Mouse (Mus musculus): Measurements from ENCODE around the gene Ropn1l.

The Ropn1l gene

DNA sequence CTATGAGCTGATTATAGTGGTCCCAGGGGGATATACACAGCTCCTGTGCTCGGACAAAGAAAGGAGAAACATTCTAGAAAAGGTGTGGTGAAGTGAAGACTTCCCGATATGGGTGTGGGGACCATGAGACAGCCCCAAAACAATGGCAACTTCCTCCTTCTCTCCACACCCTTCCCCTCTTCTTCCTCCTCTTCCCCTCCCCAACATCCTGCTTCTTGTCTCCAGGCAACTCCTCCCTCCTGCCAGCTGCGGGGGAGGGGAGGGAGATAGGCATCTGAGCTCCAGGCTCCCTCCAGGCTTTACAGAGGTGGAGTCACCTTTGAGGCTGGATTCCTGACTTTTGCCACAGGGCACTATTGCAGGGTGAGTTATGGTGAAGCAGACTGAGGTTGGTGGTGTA lies 40.6 kb downstream of the Ropn1l start:
- in situ Hi-C loops (cut with MboI, MseI), result no loop called here

DNA sequence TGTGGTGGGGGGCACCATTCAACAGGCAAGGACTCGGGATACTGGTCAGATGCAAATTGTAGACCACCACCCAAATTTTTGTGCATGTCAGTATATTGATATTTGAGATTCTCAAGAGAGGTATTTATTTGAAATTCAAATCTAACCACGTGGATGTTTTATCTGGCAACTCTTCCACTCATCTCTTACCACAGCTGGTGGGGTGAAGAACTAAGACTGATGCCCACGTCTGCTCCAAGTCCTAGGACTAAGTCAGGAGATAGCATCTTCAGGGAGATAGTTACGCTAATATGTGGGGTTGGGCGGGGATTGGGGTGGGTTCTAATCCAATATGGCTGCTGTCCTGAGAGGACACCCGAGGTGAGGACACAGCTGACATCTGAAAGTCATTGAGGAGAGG lies 41.1 kb downstream of the Ropn1l start:
- in situ Hi-C loops (cut with MboI, MseI), result no loop called here

DNA sequence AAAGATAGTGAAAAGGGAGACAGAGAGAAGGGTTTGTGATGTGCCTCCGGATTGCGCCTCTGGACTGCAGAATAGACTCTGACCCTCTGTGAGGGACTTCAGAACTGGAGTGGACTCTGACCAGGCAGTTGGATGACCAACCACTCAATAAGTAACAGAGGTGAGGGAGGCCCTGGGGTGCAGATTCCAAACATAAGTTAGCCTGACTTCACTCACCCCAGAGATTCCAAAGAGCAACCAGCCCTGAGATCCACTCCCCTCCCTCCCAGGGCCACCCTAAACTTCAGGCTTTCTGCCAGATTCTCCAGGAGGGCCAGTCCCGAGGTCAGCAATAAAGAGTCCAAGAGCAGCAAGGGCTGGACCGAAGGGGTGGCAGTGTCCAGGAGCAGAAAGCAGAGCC lies 46.0 kb downstream of the Ropn1l start:
- in situ Hi-C loops (cut with MboI, MseI), result no loop called here

DNA sequence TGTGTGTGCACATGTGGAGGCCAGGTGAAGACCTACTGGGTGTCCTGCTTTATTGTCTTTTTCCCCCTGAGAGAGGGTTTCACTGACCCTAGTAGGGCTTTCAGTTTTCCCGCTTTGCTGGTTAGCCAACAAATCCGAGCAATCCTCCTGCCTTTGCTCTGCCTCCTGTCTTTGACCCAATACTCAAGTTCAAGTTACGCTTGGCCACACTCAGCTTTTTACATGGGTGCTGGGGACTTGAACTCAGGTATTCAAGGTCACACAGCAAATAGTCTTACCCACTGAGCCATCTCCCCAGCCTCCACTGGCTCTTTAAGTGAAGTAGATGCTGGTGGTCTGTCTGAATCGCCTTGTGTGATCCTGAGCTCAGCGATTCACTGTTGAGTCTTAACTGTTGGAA lies 46.7 kb downstream of the Ropn1l start:
- in situ Hi-C loops (cut with MboI, MseI), result no loop called here

DNA sequence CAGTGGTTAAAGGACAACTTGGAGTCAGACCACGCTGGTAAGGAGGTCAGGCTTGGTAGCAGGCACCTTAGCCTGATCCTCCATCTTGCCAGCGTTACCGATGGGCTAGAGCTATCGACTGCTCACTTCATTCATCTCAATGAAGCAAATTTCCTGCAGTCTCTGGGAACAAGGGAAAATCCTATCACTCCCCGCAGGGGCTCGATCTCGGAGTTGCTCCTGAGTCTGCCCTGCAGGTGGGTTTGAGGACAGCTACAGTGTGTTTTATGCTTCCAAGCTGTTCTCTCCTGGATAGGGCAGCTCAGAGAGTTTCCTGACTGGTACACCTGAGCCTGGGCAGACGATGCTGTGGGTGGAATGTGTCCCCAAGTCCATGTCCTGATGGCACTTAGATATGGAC lies 49.2 kb downstream of the Ropn1l start:
- in situ Hi-C loops (cut with MboI, MseI), result no loop called here

DNA sequence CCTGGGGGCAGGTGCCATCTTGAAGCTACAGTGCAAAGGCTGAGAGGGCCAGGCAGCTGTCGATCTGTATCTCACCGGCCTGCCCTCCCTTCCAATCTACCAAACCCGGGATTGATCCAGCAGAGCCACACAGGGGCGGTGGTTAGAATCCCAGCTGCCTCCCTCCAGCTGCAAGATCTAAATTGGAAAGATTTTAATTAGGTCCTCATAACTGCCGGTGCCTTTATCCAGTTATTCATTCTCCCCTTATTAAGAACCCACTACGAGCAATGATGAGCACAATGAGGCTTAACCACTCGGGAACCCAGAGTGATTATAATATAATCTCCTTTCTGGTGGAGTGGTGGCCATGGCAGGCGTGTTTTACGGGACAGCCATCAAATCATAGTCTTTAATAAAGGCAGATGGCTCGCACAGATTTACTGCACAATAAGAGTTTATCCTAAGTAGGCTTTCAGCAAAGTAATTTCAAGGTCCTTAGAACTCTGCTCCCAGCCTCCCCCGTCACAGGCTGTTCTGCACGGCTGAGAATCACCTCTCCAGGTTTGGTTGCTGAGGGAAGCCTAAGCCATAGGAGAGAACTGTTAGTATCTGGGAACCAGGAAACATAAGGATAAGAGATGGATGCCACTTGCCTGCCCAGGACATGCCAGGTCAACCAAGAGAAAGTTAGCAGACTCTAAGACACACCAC lies 51.2 kb downstream of the Ropn1l start:
- in situ Hi-C loops (cut with MboI, MseI), result no loop called here

DNA sequence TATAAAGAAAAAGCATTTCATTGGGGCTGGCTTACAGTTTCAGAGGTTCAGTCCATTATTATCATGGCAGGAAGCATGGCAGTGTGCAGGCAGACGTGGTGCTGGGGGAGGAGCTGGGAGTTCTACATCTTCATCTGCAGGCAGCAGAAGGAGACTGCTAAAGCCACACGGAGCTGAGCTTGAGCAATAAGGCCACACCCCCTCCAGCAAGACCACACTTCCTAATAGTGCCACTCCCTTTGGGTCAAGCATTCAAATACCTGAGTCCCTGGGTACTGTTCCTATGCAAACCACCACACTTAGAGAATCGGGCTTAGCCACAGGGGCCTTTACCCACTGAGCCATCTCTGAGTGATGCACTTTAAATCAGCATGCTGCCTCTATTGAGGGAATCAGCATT lies 52.6 kb downstream of the Ropn1l start:
- in situ Hi-C loops (cut with MboI, MseI), result no loop called here

DNA sequence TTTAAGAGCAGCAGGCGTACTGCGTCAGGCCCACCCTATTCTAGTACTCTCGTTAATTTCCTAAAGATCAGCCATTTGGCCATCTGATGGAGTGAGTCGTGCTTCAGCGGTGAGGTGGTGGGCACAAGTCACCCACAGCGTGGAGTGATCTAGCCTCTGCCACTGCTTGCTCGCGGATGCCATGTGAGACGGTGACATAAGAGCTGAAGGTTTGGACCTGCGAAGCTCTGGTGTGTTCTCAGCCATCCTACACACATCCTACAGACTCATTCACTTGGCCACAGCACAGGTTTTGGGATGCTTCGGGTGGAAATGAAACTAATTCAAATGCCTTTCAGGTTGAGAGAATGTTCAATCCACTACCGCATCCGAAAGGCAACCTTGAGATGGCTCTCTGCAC lies 54.8 kb downstream of the Ropn1l start:
- in situ Hi-C loops (cut with MboI, MseI), result no loop called here

DNA sequence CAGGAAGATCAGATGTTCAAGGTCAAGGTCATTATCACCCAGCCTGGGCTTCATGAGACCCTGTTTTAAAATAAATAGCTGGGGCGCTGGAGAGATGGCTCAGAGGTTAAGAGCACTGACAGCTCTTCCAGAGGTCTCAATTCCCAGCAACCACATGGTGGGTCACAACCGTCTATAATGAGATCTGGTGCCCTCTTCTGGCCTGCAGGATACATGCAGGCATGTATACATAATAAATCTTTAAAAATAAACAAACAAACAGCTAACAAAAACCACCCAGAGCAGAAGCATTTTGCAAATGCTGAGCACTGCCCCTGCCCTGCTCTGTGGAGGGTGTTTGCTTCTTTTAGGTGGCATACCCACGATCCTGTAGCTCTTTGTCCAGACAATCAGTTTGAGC lies 56.2 kb downstream of the Ropn1l start:
- in situ Hi-C loops (cut with MboI, MseI), result no loop called here

DNA sequence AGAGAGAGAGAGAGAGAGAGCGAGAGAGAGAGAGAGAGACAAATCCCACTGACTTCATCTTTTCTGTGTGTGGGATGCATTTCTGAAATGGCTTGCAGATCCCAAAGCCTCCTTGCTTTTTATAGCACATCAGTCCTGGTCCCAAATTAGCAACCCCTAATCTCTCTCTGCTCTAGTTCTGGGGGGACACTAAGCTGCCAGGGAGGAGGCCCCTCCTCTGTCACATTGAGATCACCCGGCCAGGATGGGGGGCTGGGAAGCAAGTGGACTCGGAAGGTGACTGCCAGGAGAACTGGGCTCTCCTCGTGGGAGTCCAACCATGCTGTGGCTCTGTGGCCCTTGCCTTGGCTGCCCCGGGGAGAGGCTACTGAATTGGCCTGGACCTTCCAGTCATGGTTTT lies 56.8 kb downstream of the Ropn1l start:
- in situ Hi-C loops (cut with MboI, MseI), result no loop called here

DNA sequence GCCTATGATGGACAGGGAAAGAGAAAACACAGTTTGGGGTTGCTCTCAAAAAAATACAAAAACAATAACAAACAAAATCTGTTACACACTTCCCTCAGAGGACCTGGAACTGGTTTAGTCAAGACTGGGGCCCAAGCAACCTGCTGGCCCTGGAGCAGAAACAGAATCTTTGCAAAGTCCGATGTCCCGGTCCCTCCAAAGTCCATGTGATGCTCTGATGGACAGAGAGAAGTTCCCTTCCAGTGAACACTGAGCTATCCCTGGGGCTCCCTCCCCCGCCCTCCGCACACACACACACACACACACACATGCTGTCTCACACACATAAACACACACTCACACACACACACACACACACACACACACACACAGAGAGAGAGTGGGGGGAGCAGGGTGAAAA lies 57.6 kb downstream of the Ropn1l start:
- in situ Hi-C loops (cut with MboI, MseI), result no loop called here

DNA sequence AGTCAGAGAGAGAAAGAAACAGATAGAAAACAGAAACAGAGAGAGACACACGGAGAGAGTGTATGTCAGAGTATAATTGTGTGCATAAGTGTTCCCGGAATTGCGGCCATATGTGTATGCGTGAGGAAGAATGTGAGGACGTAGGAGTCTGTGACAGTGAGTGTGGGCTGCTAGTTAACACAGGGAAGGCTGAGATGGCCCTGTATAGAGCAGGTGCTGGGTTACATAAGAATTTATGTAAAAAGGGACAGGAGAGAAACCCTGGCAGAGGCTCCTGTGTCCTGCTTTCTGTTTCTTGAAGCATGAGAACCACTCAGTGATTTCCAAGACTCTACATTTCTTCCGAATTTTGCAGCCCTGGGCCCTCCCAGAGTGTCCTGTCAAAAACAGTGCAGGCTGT lies 60.1 kb downstream of the Ropn1l start:
- in situ Hi-C loops (cut with MboI, MseI), result no loop called here

DNA sequence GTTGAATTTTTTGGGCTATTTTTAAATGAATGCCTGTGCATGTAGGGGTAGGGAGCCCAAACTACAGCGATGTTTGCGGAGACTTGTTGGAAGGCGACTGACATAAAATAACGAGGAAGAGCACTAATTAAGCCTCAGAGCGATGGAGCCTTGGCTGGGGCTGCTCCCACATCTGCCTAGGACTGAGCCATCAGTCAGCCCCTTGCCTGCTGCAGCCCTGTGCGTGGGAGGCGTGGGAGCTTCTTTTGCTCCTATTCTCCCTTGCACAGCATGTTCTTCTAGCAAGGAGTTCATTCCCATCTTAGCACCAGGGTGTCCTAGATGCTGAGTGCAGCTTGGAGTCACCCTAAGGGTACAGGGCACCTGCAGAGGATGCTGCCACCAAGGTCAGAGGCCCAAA lies 60.8 kb downstream of the Ropn1l start:
- in situ Hi-C loops (cut with MboI, MseI), result no loop called here

DNA sequence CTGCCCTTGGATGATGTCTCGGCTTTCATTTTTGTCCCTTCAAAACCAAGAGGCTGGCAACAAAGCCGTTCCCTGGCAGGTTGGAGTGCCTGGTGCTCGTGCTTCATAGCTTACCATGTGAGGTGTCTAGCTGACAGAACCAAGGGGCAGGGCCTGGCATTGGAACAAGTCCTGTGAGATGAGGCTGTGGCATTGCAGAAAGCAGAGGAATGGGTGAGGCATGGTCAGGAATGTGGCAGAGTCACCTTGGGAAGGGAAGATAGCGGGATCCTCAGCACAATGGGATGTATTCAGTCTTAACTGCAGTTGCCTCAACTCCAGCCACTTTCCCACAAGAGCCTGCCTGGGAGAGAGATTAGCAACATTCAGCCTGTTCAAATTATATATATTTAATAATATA lies 61.4 kb downstream of the Ropn1l start:
- in situ Hi-C loops (cut with MboI, MseI), result no loop called here
